Mouse (Mus musculus) neural tube, embryonic 12.5 days (tissue): ENCODE data around the gene Cyb5rl. TPM values are rescaled to one million over a fixed set of nuclear protein-coding genes. Genes with fewer than 3 reads are reported as not detected.

Source experiments
- ATAC-seq: fragments of 200-750 bp; cut with Nextera tagmentation; 2 replicates; pipeline ENCODE4 v1.8.0; 2017; ENCODE audit warnings: low read depth, mild to moderate bottlenecking, moderate TSS enrichment, moderate library complexity; ENCODE audit not compliant: low FRiP score
- H3K27ac ChIP-seq: fragments of 300-500 bp; sonication (generic); 2 replicates; pipeline ENCODE4 v1.5.1; 2016
- H3K27me3 ChIP-seq: fragments of 300-500 bp; sonication (generic); replicated peaks from 2 replicates; pipeline ENCODE4 v1.6.1; 2016; ENCODE audit warnings: mild to moderate bottlenecking
- H3K36me3 ChIP-seq: fragments of 300-500 bp; sonication (generic); 2 replicates; pipeline ENCODE4 v1.6.1; 2016; ENCODE audit warnings: mild to moderate bottlenecking
- H3K4me1 ChIP-seq: fragments of 300-500 bp; sonication (generic); 2 replicates; pipeline ENCODE4 v1.6.1; 2016
- H3K4me2 ChIP-seq: fragments of 300-500 bp; sonication (generic); replicated peaks from 2 replicates; pipeline ENCODE4 v1.6.1; 2016; ENCODE audit warnings: mild to moderate bottlenecking
- H3K4me3 ChIP-seq: fragments of 300-500 bp; sonication (generic); 2 replicates; pipeline ENCODE4 v1.5.1; 2016
- H3K9ac ChIP-seq: fragments of 300-500 bp; sonication (generic); 2 replicates; pipeline ENCODE4 v1.6.1; 2016; ENCODE audit warnings: mild to moderate bottlenecking
- H3K9me3 ChIP-seq: fragments of 300-500 bp; sonication (generic); 2 replicates; pipeline ENCODE4 v1.6.1; 2016; ENCODE audit warnings: mild to moderate bottlenecking
- WGBS: fragments of 180-500 bp; shearing (Covaris S2); methylation state at CpG from one replicate; pipeline ENCODE4 v1.1.7; 2016; 5-methylcytosine and 5-hydroxymethylcytosine counted together
- polyA plus RNA-seq: library from polyadenylated mRNA; unstranded; fragments of >200 nt; fragmentation: Nextera tagmentation; extraction: Ambion mirVana; gene quantifications from 2 replicates; pipeline ENCODE4 v1.2.1, GENCODE M21; 2016

Cyb5rl gene
- polyA plus RNA-seq, 1 experiment from 2014 or later: 5.2 TPM

DNA sequence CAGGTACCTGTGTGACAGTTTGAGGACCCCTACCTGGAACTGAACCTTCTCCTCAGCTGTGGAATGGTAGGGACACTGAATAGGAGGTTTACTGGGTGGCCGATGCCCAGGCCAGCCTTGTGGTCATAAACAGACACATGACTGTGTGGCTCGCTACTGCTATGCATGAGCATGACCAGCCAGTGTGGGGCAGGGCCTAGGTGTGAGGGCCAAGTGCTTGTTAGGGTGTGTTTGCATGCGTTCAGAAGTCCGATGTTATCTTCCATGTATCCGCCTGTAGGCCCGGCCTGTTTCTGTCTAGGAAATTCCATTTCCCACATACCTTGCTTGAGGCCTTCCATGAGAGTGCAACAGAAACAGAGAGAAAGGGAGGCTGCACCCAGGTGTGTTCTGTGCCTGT, 53.9 kb downstream of the Cyb5rl start:
- H3K9me3 ChIP-seq: no peaks in the 10 kb centered on the region
- H3K4me2 ChIP-seq: no peak overlapping the region
- ATAC-seq: no peak
- H3K4me1 ChIP-seq: peaks cover 18% of the 10 kb centered on the region
- H3K4me3 ChIP-seq: no peak overlapping the region
- H3K27ac ChIP-seq: no peak overlapping the region
- no peak overlapping the region for H3K9ac ChIP-seq
- WGBS: 95% methylated on average over 6 of the region's 6 CpGs
- no peaks in the 10 kb centered on the region for H3K36me3 ChIP-seq
- no peaks in the 10 kb centered on the region for H3K27me3 ChIP-seq

GRCm38 (mm10) chr4:107121165-107121943, 54.6 kb downstream of the Cyb5rl start:
- Histone ChIP-seq H3K9ac (no peak overlapping the region), H3K4me3 (no peak overlapping the region), H3K36me3 (no peaks in the 10 kb centered on the region), H3K27ac (peak overlapping the region; percentile 43; the same call in 1 of the 2 replicates), H3K27me3 (no peaks in the 10 kb centered on the region), H3K4me1 (peaks cover 24% of the 10 kb centered on the region), H3K4me2 (no peak overlapping the region), H3K9me3 (no peaks in the 10 kb centered on the region)
- peak; percentile 80 for ATAC-seq
- WGBS: 52% methylated on average over 12 of the region's 12 CpGs

DNA sequence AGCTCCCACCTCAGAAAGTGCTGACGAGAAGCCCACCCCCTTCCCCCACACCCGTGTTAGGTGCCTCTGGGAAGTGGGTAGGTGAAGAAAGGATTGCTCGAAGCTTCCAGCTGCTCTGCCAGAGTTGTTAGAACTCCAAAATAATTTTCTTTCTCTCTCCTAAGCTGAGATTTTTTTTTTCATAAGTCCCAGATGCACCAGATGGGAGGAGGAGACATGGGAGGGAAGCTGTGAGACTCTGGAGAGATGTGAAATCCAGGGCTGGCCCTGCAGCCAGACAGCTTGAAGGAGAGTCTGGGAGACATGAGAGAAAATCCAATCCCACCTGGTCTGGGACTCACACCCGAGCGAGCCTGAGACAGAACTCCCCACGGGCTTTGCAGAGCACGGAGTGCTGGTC, 57.6 kb downstream of the Cyb5rl start:
- Histone ChIP-seq H3K4me3 (no peak overlapping the region), H3K36me3 (no peaks in the 10 kb centered on the region), H3K9ac (no peak overlapping the region), H3K27ac (no peak overlapping the region), H3K4me2 (no peak overlapping the region), H3K4me1 (peaks cover 47% of the 10 kb centered on the region), H3K9me3 (no peaks in the 10 kb centered on the region), H3K27me3 (no peaks in the 10 kb centered on the region)
- no peak for ATAC-seq
- WGBS: 69% methylated on average over 7 of the region's 7 CpGs

- H3K4me3 ChIP-seq: no peak overlapping the region
- WGBS: 64% methylated on average over 5 of the region's 5 CpGs
- no peak overlapping the region for H3K9ac ChIP-seq
- no peaks in the 10 kb centered on the region for H3K27me3 ChIP-seq
- no peaks in the 10 kb centered on the region for H3K9me3 ChIP-seq
- H3K36me3 ChIP-seq: no peaks in the 10 kb centered on the region
- H3K4me2 ChIP-seq: no peak overlapping the region
- H3K27ac ChIP-seq: no peak overlapping the region
- ATAC-seq: no peak
- peaks cover 54% of the 10 kb centered on the region for H3K4me1 ChIP-seq
These were observed 58.3 kb downstream of the Cyb5rl start for GRCm38 (mm10) chr4:107125101-107125500.

DNA sequence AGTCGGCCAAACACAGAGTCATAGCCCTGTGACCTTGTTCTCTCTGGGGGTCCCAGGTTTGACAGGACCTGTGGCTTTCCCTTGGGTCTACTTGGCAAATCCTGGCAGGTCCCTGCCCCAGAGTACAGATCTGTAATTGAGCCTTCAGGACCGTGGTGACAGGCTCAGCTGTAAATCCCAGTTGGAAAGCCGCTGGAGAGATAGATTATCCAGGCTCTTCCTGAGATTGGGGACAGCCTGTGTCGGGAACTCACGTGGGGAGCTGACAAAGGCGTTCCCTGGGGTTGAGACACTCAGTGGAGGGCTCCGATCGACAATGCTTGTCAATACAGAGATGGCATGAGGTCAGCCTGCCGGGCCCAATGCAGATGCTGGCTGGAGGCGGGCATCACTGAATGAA, 59.6 kb downstream of the Cyb5rl start:
- no peak for ATAC-seq
- H3K4me2 ChIP-seq: 0 out of 2 replicates have a peak overlapping the region, but pooled peaks have one; percentile 2
- H3K4me1 ChIP-seq: peaks cover 55% of the 10 kb centered on the region
- H3K9me3 ChIP-seq: no peaks in the 10 kb centered on the region
- H3K27me3 ChIP-seq: no peaks in the 10 kb centered on the region
- H3K36me3 ChIP-seq: no peaks in the 10 kb centered on the region
- H3K4me3 ChIP-seq: no peak overlapping the region
- H3K9ac ChIP-seq: no peak overlapping the region
- H3K27ac ChIP-seq: 0 out of 2 replicates have a peak overlapping the region, but pooled peaks have one; percentile 32
- 29% methylated on average over 10 of the region's 10 CpGs for WGBS

DNA sequence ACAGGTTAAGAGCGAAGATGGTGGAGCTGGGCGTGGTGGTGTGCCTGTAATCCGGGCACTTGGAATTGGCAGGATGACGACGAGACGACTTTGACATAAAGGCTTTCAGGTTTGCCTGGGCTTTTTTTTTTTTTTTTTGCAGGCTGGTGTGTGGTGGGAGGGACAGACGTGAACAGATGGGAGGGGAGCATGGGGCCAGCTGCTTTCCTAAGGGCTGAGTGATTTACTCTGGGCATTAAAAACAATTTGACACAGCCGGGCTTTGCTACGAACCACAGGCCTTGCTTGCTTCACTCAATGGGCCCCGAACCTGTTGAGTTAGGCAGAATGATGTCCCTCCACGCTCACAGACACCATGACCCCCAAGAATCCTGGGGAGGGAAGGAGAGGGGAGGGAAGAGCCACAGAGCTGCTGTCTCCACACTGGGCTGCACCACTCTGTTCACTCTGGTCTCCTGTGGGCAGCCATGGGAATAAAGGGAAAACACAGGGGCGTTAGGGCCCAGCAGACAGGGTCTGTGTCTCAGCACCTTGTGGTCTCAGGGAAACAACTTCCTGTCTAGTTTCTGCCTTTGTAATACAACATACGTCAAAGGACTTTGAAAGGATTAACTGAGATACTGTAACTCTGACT, 60.2 kb downstream of the Cyb5rl start:
- WGBS: 20% methylated on average over 13 of the region's 13 CpGs
- peak; percentile 65 for ATAC-seq
- Histone ChIP-seq H3K4me3 (no peak overlapping the region), H3K4me1 (peaks cover 53% of the 10 kb centered on the region), H3K27me3 (no peaks in the 10 kb centered on the region), H3K36me3 (no peaks in the 10 kb centered on the region), H3K4me2 (0 out of 2 replicates have a peak overlapping the region, but pooled peaks have one; percentile 2), H3K9me3 (no peaks in the 10 kb centered on the region), H3K9ac (no peak overlapping the region), H3K27ac (peak overlapping the region; percentile 32; the same call in 1 of the 2 replicates)

DNA sequence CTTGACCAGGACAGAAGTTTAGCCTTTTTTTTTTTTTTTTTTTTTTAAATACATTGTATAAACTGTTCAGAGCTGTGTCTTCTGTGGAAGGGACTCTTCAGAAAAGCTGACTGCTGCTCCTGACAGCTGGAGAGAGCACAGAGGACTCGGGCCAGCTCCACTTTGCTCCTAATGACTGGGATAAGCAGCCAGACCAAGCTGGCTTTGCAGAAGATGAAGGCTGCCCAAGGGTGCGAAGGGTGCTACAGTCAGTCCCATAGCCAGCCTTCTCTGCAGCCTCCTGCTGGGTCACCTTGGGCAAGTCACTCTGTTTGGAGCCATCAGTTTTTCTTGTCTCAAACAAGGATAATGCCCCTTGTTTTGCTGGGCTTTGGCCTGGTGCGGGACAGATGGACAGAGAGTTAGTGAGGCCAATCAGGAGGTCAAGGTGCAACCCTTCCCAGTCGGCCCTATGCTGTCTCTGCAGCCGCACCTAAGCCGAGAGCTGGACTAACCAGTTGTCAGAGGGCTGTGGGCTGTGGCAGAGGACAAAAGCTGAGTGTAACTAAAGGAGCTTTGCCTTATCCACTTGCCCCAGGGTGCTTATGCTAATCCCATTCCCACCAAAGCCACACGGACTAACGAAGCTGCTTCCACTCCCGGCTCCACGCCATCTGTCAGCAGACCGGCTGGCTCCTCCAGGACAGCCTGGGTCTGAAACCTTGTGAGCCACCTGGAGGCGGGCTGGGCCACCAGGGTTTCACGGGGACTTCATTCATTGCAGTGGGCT, 61.3 kb downstream of the Cyb5rl start:
- Histone ChIP-seq H3K27ac (0 out of 2 replicates have a peak overlapping the region, but pooled peaks have one; percentile 53), H3K4me3 (no peak overlapping the region), H3K4me2 (no peak overlapping the region), H3K4me1 (peaks cover 58% of the 10 kb centered on the region), H3K9me3 (no peaks in the 10 kb centered on the region), H3K9ac (no peak overlapping the region), H3K27me3 (no peaks in the 10 kb centered on the region), H3K36me3 (no peaks in the 10 kb centered on the region)
- WGBS: 21% methylated on average over 13 of the region's 13 CpGs
- ATAC-seq: peak; percentile 27; the same call in 1 of the 2 replicates

GRCm38 (mm10) chr4:107129373-107129772, 62.6 kb downstream of the Cyb5rl start:
- Histone ChIP-seq H3K36me3 (no peaks in the 10 kb centered on the region), H3K4me2 (no peak overlapping the region), H3K9ac (no peak overlapping the region), H3K27me3 (no peaks in the 10 kb centered on the region), H3K9me3 (no peaks in the 10 kb centered on the region), H3K27ac (no peak overlapping the region), H3K4me3 (no peak overlapping the region), H3K4me1 (peaks cover 55% of the 10 kb centered on the region)
- no peak for ATAC-seq
- WGBS: 76% methylated on average over 8 of the region's 8 CpGs

DNA sequence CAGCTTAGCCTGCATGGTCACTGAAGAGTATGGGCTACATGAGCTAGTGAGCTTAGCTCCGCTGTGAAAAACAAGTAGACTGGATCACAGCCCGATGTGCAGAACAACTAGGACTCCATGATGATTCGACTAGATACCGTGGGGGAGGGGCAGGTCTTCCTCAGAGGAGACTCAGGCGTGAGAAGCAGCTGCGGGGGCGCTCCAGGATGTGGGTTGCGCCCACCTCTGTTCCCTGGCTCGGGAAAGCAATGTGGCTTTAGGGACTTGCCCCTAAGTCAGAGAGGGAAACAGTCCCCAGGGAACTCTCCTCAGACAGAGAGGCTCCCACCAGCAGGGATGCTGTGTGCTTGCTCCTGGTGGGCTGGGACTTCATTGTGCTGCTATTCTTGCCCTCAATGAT, 63.7 kb downstream of the Cyb5rl start:
- no peak overlapping the region for H3K9ac ChIP-seq
- H3K27me3 ChIP-seq: no peaks in the 10 kb centered on the region
- no peak overlapping the region for H3K4me2 ChIP-seq
- H3K4me3 ChIP-seq: no peak overlapping the region
- peaks cover 51% of the 10 kb centered on the region for H3K4me1 ChIP-seq
- H3K27ac ChIP-seq: no peak overlapping the region
- no peaks in the 10 kb centered on the region for H3K36me3 ChIP-seq
- ATAC-seq: no peak
- H3K9me3 ChIP-seq: no peaks in the 10 kb centered on the region
- 22% methylated on average over 9 of the region's 9 CpGs for WGBS

- WGBS: 95% methylated on average over 3 of the region's 3 CpGs
- Histone ChIP-seq H3K4me1 (peaks cover 40% of the 10 kb centered on the region), H3K9me3 (no peaks in the 10 kb centered on the region), H3K27ac (no peak overlapping the region), H3K4me2 (no peak overlapping the region), H3K4me3 (no peak overlapping the region), H3K36me3 (peaks cover 3% of the 10 kb centered on the region; the same call in 1 of the 2 replicates), H3K27me3 (no peaks in the 10 kb centered on the region), H3K9ac (no peak overlapping the region)
- ATAC-seq: no peak
These were observed 68.1 kb downstream of the Cyb5rl start for GRCm38 (mm10) chr4:107134891-107135290.

GRCm38 (mm10) chr4:107135663-107136062, 68.9 kb downstream of the Cyb5rl start:
- peaks cover 3% of the 10 kb centered on the region; the same call in 1 of the 2 replicates for H3K36me3 ChIP-seq
- no peaks in the 10 kb centered on the region for H3K9me3 ChIP-seq
- H3K27me3 ChIP-seq: no peaks in the 10 kb centered on the region
- H3K4me2 ChIP-seq: no peak overlapping the region
- WGBS: 79% methylated on average over 5 of the region's 5 CpGs
- H3K4me3 ChIP-seq: no peak overlapping the region
- no peak for ATAC-seq
- no peak overlapping the region for H3K9ac ChIP-seq
- no peak overlapping the region for H3K27ac ChIP-seq
- H3K4me1 ChIP-seq: peaks cover 40% of the 10 kb centered on the region

DNA sequence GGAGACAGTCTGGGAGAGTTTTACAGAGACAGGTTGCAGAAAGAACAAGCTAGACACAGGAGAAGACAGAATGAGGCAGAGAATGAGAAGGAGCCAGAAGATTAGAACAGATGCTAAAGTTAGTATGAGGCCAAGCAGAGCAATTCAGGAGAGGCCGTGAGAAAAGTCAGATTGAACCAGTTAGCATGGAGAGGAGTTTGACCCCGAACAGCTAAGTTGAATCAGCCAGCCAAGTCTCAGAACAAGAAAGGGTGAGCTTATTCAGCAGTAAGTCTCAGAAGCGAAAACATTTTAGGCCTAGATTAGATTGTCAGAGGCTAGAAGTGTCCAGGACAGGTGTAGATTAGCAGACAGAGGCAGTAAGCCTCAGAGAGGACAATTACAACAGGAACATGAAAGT, 69.7 kb downstream of the Cyb5rl start:
- no peaks in the 10 kb centered on the region for H3K9me3 ChIP-seq
- no peak overlapping the region for H3K9ac ChIP-seq
- no peaks in the 10 kb centered on the region for H3K27me3 ChIP-seq
- ATAC-seq: no peak
- H3K27ac ChIP-seq: no peak overlapping the region
- H3K4me3 ChIP-seq: no peak overlapping the region
- 64% methylated on average over 3 of the region's 3 CpGs for WGBS
- H3K4me2 ChIP-seq: no peak overlapping the region
- peaks cover 3% of the 10 kb centered on the region; the same call in 1 of the 2 replicates for H3K36me3 ChIP-seq
- H3K4me1 ChIP-seq: peaks cover 40% of the 10 kb centered on the region
